Mouse (Mus musculus): Measurements from ENCODE around the gene 1600014C10Rik. TPM values are rescaled to one million over a fixed set of nuclear protein-coding genes. Genes with fewer than 3 reads are reported as not detected.
A peak's percentile ranks its signal among the peaks of the same experiment; 100 is the strongest.

Gene 1600014C10Rik
- 10 to 100 TPM; 34.2 to 43.7 TPM for total RNA-seq (2021)
- long read RNA-seq, experiment 1, transcript 1600014C10Rik-208 (3 exons, 2,326 nt) = minor isoform, 5 of 77 reads
- long read RNA-seq, experiment 1, transcript 1600014C10Rik-204 (3 exons, 3,341 nt) = minor isoform, 15 of 77 reads
- long read RNA-seq, experiment 1, transcript 1600014C10Rik-205 (3 exons, 3,283 nt) = major isoform, 41 of 77 reads
- long read RNA-seq, experiment 1, partial matches to known transcripts = 9 of 77 reads
- long read RNA-seq, experiment 1, other reads (novel, unspliced or antisense) = 6 of 77 reads
- long read RNA-seq, experiment 2, transcript 1600014C10Rik-205 (3 exons, 3,283 nt) = major isoform, 26 of 35 reads
- long read RNA-seq, experiment 2, transcript 1600014C10Rik-204 (3 exons, 3,341 nt) = minor isoform, 5 of 35 reads
- long read RNA-seq, experiment 2, partial matches to known transcripts = 0 of 35 reads
- long read RNA-seq, experiment 2, other reads (novel, unspliced or antisense) = 3 of 35 reads

DNA sequence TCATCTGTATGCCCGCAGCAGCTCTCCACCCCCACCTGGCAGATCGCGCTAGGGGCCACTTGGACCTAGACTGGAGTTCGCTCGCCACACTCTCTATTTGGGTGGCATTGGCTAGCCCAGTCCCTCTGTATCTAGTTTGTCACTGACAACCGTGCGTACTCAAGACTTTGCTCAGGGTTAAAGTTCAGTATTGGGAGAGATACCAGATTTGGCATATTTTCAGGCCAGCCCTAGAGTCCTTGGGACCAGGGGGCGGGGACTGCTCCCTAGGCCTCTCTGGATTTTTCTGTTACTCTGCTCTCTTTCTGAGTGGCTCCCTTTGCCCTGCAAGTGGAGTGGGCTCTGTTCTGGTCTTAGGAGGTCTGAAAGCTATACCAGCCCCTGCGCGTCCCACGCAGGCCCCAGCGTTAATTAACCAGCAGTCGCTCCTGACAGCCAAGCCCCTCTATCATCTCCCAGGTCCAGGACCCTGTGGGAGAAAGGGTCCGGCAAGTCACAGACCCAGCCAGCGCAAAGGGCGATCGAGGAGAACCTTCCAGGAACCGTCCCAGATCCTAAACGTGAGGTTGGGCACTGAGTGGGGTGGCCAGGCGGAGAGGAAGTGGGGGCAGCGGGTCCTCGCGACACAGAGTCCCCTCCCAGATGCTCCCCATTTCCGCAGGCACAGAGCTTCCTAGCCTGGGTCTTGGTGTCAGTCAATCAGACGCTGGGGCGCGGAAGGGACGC is at the start of gene 1600014C10Rik:
Gene 1600014C10Rik, plus strand, starts transcription at position 256 of the 726 bp plus-strand sequence.
- peak; percentile 66 to 72 for DNase-seq

- DNase-seq = no peak
Observed at GRCm38 (mm10) chr7:38134471-38134870, 48.5 kb upstream of the 1600014C10Rik start.

GRCm38 (mm10) chr7:38140324-38140723 is 42.7 kb upstream of the 1600014C10Rik start:
- no peak for DNase-seq

- DNase-seq = peak; percentile 84 to 88
Observed at GRCm38 (mm10) chr7:38141747-38142545, 41.1 kb upstream of the 1600014C10Rik start.

GRCm38 (mm10) chr7:38147477-38147876 is 35.5 kb upstream of the 1600014C10Rik start:
- no peak for DNase-seq

GRCm38 (mm10) chr7:38151706-38152312 is 31.2 kb upstream of the 1600014C10Rik start:
- DNase-seq = no peak

DNA sequence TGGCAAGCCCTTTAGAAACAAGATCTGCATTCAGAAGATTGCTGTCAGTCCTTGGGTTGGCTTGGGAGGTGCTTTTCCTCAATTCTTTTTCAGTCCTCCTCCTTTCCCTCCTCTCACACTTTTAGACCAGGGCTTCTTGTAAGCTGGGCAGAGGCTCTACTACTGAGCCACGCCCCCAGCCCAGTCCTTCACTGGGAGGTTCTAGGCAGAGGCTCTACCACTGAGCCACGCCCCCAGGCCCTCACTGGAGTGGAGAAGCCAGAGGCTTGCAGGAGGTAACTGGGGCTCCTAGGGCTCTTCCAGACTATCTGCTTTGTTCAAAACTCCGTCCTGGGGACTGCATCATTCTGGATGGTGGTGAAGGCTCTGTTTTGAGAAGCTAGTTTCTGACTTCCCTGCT is 30.4 kb upstream of the 1600014C10Rik start:
- no peak for DNase-seq

- DNase-seq = no peak
Observed at GRCm38 (mm10) chr7:38155829-38156228, 27.2 kb upstream of the 1600014C10Rik start.

GRCm38 (mm10) chr7:38158764-38159458 is 24.1 kb upstream of the 1600014C10Rik start:
- DNase-seq = no peak

DNA sequence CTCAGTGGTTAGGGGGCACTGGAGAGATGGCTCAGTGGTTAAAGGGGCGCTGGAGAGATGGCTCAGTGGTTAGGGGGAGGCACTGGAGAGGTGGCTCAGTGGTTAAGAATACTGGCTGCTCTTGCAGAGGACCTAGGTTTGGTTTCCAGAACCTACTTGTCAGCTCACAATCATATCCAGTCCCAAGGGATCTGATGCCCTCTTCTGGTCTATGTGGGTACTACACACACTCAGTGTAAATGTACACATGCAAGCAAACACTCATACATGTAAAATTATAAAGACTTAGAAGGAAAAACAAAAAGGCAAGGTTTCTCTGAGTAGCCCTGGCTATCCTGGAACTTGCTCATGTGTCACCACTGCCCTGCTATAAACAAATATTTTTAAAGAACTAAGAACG is 21.6 kb upstream of the 1600014C10Rik start:
- DNase-seq = no peak

- DNase-seq = no peak
Observed at GRCm38 (mm10) chr7:38163433-38164050, 19.5 kb upstream of the 1600014C10Rik start.

- peak in 1 of 2 experiments; percentile 8 for DNase-seq
Observed at GRCm38 (mm10) chr7:38166930-38167645, 15.9 kb upstream of the 1600014C10Rik start.

GRCm38 (mm10) chr7:38167724-38168141 is 15.3 kb upstream of the 1600014C10Rik start:
- peak; percentile 44 to 59 for DNase-seq

- no peak for DNase-seq
Observed at GRCm38 (mm10) chr7:38173871-38174270, 9.1 kb upstream of the 1600014C10Rik start.

DNA sequence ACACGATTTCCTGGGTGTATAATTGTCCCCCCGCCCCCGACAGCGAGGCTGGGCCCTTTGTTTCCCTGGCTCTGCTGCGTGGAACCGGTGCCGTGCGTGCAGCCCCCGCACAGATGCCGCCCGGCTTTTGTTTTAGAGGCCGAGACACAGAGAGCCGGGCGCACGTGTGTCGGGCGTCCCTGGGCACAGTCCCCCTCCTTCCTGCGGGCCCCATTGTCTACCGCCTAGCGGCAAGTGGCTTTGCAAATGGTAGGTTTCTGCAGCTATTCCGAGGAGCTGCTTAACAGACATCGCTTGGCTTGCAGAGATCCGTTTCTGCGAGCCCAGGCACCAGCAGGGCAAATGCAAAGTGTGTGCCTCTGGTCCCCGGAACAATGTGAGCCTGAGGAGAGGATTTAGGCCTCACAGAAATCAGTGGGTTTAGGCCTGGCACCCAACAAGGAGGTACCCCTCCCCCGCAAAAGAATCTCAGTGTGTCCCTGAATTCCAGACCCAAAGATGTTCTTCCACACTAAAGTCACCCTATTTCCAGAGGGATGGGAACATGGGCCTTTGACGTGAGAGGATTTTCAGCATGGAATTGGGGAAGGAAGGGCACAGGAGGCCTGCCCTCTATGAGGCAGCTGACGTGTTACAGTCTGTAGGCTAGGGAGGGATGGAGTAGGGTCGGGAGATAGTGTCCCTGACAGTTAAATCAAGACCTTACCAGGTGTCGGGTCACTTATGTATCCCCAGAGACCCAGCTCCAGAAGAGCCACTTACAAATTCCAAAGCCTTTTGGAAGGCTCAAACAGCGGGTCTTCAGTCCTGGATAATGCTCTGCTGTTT is 8.5 kb upstream of the 1600014C10Rik start:
- peak in 1 of 2 experiments; percentile 29 for DNase-seq

- DNase-seq = no peak
Observed at GRCm38 (mm10) chr7:38176056-38176455, 7.0 kb upstream of the 1600014C10Rik start.

DNA sequence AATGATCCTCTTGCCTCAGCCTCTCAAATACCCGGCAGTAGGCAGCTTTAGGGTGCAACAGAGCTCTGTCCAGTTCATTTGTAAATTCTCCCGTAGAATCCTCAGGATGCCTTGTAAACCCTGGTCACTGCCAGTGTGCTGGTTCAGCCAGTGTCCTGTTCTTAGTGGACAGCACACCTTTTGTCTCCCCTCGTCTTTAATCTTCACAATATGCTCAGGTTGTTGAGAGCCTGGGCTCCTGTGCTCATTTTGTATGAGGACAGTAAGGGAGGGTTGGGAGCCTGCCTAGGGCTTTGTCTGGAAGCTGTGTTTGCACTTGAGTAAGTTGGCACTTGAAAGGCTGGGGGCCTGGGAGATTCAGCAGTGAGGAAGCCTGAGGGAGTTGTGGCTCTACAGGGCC is 3.1 kb upstream of the 1600014C10Rik start:
- no peak for DNase-seq

DNA sequence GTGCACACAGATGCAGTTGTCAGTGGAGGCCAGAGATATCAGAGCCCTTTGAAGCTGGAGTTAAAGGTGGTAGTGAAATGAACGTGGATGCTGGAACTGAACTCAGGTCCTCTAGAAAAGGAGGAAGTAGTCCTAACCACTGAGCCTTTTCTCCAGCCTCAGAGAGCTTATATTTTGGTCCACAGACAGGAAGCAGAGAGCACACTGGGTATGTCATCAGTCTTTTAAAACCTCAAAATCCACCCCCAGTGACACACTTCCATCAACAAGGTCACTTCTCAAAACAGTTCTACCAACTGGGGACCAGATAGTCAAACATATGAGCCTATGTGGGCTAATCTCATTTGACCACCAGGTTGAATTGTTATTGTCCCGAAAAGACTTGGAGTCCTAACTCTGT is 1.7 kb upstream of the 1600014C10Rik start:
- no peak for DNase-seq

- peak; percentile 90 to 93 for DNase-seq
Observed at GRCm38 (mm10) chr7:38182596-38182961, 438 bp upstream of the 1600014C10Rik start.
